Mouse (Mus musculus) spleen, postnatal 36 days (tissue): Measurements from ENCODE around the gene Dpy19l3.
A peak's percentile ranks its signal among the peaks of the same experiment; 100 is the strongest.

Experiments
- DNase-seq, 2 experiments: peaks; one replicate each; pipeline ENCODE4 v3.0.0; 2022; ENCODE audit warnings: low spot score in 2 of 2, mixed read lengths in 1 of 2

Dpy19l3 gene

GRCm38 (mm10) chr7:35754033-35754885 lies at the start of gene Dpy19l3:
TSS of gene Dpy19l3 (minus strand) at chr7:35754454.
- peak; percentile 87 to 88 for DNase-seq

- DNase-seq, result peak; percentile 81 to 85
Observed at GRCm38 (mm10) chr7:35802906-35803595, 48.8 kb upstream of the Dpy19l3 start, which contains the start of gene Zfp507. TSS of gene Zfp507 (minus strand) at chr7:35803003.

GRCm38 (mm10) chr7:35802201-35802905 lies 48.1 kb upstream of the Dpy19l3 start:
- no peak for DNase-seq

GRCm38 (mm10) chr7:35796123-35796522 lies 41.9 kb upstream of the Dpy19l3 start:
- peak in 1 of 2 experiments; percentile 11 for DNase-seq

- no peak for DNase-seq
Observed at GRCm38 (mm10) chr7:35794145-35794664, 40.0 kb upstream of the Dpy19l3 start.

GRCm38 (mm10) chr7:35792150-35792848 lies 38.0 kb upstream of the Dpy19l3 start:
- DNase-seq, result no peak

- no peak for DNase-seq
Observed at GRCm38 (mm10) chr7:35790926-35791325, 36.7 kb upstream of the Dpy19l3 start.

GRCm38 (mm10) chr7:35790201-35790600 lies 35.9 kb upstream of the Dpy19l3 start:
- no peak for DNase-seq

GRCm38 (mm10) chr7:35785579-35785978 lies 31.3 kb upstream of the Dpy19l3 start:
- DNase-seq, result no peak

- DNase-seq, result no peak
Observed at GRCm38 (mm10) chr7:35782252-35782651, 28.0 kb upstream of the Dpy19l3 start.

GRCm38 (mm10) chr7:35774127-35774526 lies 19.9 kb upstream of the Dpy19l3 start:
- DNase-seq, result no peak

GRCm38 (mm10) chr7:35772347-35772746 lies 18.1 kb upstream of the Dpy19l3 start:
- no peak for DNase-seq

- no peak for DNase-seq
Observed at GRCm38 (mm10) chr7:35771106-35771505, 16.9 kb upstream of the Dpy19l3 start.

- DNase-seq, result no peak
Observed at GRCm38 (mm10) chr7:35770122-35770521, 15.9 kb upstream of the Dpy19l3 start.

- no peak for DNase-seq
Observed at GRCm38 (mm10) chr7:35764461-35764860, 10.2 kb upstream of the Dpy19l3 start.

GRCm38 (mm10) chr7:35761801-35762200 lies 7.5 kb upstream of the Dpy19l3 start:
- no peak for DNase-seq

- DNase-seq, result no peak
Observed at GRCm38 (mm10) chr7:35759602-35760001, 5.3 kb upstream of the Dpy19l3 start.

- DNase-seq, result no peak
Observed at GRCm38 (mm10) chr7:35756510-35757440, 2.5 kb upstream of the Dpy19l3 start.

GRCm38 (mm10) chr7:35754886-35755168 lies 573 bp upstream of the Dpy19l3 start:
- DNase-seq, result no peak

- DNase-seq, result no peak
Observed at GRCm38 (mm10) chr7:35753319-35754032, 778 bp downstream of the Dpy19l3 start.
